Mouse (Mus musculus): ENCODE data around the gene Ttyh3.

Gene Ttyh3

DNA sequence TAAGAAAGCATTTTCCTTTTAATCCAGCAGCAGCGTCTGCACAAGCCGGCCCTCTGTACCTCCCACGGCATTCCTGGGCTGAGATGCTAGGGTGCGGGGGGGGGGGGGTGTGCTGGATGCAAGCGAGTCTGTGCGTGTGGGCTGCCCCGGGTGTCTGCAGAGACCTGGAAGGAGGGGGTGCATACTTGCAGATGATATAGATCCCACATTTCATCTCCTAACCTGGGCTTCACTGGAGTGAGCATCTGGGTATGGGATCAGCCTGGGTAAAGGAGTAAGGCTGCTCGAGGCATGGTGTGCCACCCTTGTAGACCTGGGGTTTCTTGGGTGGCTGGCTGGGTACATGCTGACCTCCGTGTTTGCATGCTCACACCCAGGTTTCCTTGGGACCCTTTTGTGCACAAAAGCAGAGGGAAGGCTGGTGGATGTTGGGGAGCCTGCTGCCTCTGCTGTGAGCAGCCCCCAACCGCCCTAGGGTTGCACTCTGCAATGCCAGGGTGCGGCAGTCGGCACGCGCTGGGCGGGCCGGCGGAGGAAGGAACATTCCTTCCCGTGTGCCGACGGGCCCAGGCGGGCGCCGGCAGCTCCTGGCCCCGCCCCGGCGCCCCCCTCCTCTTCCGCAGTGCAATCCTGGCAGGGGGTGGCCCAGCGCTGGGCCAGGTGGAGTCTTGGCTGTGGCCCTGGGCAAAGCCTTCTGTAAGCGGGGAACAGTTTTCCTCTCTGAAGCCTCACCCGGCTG lies 38.4 kb downstream of the Ttyh3 start:
- DNase-seq (ENCODE audit: low read depth, low spot score): no peak

DNA sequence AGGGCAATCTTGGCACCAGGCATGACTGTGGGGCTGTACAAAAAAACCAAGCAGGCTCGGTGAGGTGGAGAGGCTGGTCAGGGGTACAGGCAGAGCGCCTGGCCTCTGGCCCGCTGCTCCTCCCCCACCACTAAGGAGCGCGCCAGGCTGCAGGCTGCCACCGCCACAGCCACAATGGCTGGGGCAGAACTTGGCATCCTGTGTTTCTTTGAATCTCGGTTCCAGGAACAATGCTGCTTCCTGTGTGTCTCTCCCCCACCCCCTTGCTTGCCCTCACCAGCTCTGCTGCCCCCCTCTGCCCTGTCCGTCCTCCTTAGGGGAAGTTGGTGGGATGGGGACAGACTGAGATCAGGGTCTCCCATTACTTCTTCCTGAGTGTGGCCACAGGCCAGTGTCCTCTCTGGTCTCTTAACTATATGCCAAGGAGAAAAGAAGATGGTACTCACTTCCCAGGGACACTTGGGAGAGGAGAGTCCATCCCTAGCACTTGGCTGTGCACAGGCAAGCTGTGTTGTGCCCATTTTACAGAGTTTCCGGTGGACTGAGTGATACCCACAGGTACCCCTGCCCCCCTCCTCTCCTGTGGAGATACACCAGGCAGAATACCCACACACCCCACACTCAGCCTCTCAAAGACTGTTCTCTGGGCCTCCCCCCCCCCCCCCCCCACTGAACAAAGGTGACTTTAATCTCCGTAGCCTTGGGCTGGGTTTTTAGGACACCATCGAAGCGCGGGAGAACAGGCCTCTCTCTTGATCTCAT lies 39.1 kb downstream of the Ttyh3 start:
- DNase-seq (ENCODE audit: low read depth, low spot score): no peak

DNA sequence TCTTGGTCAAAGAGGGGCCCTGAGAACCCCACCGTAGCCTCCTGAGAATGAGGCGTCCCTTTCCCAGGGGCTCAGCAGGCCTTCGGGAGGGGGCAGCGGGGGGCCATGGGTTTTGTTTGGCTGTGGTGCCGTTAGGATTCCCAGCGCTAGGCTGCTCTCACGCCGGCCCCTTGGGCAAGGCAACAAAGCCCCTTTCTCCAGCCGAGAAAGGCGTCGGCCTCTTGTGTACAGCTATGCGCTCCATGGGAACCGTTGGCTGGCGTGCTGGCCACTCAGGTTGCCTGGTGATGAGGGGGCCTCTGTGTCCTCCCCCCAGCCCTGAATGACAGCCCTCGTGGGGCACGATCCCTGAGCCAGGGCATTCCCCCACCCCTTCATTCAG lies 40.2 kb downstream of the Ttyh3 start:
- peak; percentile 43 for DNase-seq (ENCODE audit: low read depth, low spot score)

DNA sequence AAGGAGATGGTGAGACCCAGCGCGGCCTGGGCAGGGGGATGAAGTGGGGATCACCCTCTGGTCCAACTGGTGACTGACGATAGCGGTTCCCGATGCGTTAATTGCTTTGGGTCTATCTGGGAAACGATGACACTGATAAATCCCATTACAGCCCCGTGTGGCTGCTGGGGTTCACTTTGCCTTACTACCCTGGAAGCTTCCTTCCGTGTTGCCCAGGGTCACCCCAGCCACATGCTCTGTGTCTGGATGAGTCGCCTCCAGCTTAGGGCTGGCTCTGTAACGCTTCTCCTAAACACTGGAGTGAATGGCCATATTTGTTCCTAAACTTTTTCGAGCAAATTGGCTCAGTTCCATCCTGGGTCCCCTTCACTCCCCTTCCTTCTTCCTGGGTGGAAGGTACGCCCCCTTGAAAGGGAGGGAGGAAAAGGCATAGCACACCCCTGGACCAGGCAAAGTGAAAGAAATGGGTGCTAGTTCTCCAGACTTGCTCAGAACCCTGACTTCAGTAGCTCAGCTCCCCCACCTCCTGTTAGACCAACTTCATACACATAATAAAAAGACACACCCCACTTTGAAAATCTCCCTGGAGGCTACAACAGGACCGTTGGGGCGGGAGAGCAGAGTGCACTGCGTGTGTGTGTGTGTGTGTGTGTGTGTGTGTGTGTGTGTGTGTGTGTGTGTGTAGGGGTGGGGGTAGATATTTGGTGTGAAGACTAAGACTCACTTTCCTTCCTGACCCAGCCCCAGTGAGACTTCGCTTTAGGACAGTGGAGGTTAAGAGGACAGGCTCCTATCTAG lies 40.8 kb downstream of the Ttyh3 start:
- no peak for DNase-seq (ENCODE audit: low read depth, low spot score)

DNA sequence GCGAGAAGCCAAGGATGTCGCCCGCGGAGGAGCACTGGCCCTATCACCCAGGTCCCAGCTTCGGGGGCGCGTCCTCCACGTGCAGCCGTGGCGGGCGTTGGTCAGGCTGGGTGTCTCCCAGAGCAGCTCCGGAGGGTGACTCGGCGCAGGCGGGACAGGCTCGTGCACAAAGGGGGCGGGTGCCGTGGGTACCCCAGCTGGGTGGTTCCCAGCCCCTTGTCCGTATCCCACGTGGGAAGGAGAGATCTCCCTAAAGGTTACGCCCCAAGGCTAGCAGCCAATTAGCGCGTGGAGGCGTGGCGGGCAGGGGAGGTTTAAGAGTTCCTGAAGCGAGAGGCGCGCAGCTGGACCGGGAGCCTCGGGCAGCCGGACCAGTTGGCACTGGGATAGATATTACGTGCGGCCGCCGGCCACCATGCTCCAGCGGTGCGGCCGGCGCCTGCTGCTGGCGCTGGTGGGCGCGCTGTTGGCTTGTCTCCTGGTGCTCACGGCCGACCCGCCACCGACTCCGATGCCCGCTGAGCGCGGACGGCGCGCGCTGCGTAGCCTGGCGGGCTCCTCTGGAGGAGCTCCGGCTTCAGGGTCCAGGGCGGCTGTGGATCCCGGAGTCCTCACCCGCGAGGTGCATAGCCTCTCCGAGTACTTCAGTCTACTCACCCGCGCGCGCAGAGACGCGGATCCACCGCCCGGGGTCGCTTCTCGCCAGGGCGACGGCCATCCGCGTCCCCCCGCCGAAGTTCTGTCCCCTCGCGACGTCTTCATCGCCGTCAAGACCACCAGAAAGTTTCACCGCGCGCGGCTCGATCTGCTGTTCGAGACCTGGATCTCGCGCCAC lies 41.6 kb downstream of the Ttyh3 start, which contains the start of gene Lfng:
Gene Lfng, plus strand, starts transcription at position 320 of the 835 bp plus-strand sequence.
- DNase-seq (ENCODE audit: low read depth, low spot score): peak; percentile 61

DNA sequence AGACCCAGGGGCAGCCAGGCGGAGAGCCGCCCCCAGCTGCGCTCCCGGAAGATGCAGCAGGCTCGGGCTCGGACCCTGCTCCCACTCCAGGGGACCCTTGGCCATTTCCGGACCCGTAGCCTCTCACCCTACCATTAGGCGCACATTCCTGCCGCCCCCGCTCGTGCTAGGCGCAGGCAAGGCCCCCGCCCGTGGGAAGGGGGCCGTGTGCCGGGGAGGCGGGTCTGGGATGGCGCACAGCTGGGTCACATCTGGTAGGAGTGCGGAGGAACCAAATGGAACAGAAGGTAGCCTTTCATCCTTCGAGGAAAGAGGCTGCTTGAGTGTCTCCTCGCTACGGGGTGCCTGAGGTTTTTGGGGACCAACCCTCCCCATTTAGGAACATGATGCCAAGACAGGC lies 42.4 kb downstream of the Ttyh3 start:
- no peak for DNase-seq (ENCODE audit: low read depth, low spot score)

DNA sequence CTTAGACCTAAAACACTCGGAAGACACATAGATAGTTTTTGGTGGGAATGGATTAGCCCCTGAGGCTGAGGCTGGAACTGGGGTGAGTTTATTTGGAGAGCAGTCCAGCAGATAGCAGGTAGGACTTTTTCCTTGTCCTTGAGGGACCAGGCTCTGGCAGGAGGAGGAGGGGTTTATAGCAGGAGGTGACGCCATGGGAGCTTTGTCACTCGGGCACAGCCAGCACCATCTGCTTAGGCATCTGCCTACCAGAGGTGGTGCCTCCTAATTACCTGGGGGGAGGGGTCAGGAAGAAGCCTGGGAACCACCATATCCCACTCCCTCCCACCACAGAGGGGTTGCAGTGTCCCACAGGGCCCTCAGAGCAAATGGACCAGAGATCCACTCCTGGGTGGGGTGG lies 43.6 kb downstream of the Ttyh3 start:
- no peak for DNase-seq (ENCODE audit: low read depth, low spot score)

DNA sequence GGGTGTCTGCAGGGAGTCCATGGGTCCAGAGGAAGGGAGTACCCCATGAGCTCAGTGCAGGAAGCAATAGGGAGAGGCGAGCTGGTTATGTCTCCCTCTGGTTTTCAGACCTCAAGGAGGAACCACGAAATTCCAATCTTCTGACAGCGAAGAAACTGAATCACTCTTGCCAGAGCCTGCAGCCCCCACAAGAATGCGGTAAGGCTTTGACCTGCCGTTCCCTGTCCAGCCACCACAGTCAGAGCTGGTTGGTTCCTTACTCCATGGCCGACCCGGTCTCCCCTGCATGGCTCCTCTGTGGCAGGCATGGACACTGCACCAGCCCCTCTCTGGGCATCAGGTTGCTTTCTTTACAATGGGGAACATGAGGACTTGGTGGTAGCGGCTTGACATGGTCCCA lies 44.4 kb downstream of the Ttyh3 start:
- no peak for DNase-seq (ENCODE audit: low read depth, low spot score)

DNA sequence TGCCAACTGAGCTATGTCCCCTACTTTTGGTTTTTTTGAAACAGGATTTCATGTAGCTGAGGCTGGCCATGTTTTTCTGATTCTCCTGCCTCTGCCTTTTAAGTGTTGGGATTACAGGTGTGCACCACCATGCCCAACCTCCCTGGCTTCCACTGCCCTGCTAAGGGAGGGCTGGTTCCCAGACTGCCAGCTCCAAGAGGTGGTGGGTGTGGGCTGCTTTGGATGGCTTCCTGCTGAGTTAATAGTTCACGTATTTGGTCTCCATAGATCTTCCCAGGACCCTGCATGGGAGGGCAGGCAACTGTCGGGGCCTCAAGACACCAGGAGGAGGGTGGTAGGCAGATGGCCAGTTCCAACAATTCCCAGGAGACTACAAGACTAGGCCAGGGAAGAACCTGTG lies 46.3 kb downstream of the Ttyh3 start:
- DNase-seq (ENCODE audit: low read depth, low spot score): no peak

DNA sequence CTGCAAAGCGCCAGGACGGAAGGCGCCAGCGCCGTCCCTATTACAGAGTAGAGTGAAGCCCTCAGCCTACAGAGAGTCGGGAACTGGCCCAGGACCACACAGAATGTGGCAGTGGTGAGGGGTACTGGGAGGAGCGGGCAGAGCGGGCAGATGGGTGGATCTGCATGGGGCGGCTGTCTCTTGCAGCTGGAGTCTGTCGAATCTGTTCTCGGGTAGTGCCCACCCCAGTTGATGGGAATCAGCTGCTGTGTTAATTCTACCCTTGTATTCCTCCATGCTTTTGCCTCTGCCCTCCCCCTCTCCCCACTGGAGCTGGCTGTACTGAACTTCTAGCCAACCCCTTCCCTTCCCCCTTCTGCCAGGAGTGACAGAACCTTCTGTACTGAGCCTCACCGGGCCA lies 47.1 kb downstream of the Ttyh3 start:
- no peak for DNase-seq (ENCODE audit: low read depth, low spot score)

DNA sequence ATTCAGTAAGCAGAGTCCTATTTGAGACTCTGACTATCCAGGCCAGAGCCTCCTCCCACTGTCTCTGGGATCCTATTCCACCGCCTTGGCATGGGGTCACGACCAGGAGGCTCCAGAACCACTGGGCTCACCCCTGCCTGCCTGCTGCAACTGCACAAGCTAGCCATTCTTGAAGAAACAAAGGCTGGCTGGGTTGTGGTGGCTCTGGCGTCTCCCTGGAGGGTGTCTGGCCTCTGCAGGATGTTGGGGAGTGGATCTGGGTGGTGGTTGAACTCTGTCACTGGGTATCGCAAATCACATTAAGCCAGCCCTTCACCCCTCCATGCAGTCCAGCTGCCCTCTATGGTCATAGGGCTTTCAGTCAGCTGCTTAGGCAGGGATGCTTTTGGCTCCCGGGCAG lies 48.9 kb downstream of the Ttyh3 start:
- DNase-seq (ENCODE audit: low read depth, low spot score): no peak

DNA sequence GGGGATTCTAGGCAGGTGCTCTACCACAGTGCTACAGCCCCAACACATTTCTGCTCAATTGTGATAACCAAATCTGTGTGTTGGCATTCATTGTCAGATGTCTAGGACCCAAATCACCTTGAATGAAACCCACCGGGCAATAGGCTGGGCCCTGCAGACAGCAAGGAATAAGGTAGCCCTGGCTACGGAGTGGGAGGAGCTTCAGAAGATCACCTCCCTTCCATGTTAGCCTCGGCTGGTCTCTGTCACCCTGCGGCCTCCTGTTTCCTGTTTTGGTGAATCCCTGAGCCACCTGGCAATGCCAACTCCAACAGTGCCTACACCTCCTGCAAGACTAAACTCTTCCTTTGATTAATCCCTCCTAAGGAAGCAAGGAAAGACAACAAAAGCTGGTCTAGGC lies 51.0 kb downstream of the Ttyh3 start:
- DNase-seq (ENCODE audit: low read depth, low spot score): no peak

DNA sequence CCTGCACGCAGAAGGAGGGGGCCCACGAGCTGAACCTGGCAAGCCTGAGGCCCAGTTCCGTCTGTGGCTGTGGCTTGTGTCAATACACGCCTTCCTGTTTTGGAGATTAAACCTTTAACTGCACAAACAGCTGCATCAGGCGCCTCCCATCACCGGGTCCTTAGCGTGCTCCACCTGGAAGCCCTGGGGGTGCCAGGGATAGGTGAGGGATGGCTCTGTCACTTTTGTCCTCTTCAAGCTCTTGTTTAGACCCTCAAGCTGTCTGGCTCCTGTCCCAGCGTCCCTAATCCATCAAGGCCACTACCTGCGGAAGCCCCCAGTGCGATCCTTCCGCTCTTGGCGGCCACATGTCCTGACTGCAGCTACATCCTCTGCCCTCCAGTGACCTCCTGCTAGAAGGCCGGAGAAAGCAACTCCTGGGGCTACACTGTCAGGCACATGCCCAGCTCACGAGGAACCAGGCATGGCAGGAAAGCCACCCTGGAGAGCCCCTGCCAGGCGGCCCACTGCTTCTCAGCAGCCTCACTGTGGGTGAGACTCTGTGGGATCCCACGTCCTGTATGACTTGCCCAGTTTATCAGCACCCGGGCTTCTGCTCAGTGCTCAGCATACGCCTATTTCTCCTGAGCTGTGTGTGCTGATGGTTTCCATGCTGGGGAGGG lies 51.8 kb downstream of the Ttyh3 start:
- DNase-seq (ENCODE audit: low read depth, low spot score): no peak

DNA sequence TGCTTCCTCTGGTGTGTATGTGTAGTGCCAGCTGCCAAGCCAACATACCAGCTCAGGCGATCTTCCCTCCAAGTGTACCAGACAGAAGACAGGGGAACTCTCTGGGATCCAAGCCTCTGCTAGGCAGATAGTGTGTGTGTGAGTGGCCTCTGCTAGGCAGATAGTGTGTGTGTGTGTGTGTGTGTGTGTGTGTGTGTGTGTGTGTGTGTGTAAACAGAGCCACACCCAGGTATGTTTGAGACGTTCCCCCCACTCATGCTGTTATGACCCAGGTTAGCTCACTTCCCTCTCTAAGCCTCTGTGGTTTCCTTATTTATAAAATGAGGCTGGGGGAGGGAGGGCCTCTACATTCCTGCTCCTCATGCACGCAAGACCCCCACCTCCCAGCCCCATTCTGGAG lies 52.4 kb downstream of the Ttyh3 start:
- no peak for DNase-seq (ENCODE audit: low read depth, low spot score)

DNA sequence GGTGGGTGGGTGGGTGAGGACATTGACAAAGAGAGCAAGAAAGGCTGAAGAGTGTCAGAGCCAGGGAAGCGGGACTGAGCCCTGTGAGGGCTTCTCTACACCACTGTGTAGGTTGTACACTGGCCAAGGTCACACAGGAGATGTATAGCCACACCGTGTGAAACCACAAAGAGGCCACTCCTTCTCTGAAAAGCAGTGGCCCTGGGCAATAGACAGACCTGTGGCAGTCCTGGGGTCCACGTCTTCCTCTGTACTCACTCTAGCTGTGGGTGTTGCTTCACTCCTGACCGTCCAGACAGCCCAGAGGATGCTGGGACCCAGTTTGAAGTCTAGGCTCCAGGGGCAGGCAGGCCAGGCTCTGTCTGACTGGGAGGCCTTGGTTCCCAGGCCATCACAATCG lies 54.0 kb downstream of the Ttyh3 start:
- no peak for DNase-seq (ENCODE audit: low read depth, low spot score)

DNA sequence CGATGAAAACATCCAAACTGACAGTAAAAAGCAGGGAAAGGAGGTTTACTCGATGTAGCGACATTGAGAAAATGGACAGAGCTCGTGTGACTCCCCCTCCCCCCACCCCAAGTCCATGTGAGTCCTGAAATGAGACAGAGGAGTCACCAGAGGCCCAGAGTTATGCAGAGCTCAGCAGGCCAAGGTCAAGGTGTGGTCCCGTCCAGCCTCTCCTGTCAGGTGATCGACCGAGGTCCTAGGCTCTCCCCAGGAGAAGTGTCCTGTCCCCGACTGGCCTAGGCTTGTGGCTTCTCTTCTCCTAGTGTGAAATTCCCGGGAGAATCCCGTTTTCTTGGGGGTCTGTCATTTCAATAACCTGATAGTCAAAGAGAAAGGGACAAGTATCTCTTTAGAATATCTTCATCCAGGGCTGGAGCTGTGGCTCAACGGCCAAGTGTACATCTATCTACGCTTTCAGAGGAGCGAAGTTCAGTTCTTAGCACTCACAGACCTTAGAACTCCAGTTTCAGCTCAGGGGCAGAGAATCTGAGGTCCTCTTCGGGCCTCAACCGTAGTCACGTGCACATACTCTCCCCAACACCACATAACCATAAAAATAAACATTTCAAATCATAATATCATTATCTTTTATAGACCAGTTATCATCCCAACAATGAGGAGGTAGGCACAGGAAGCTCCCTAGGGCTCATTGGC lies 59.6 kb downstream of the Ttyh3 start:
- DNase-seq (ENCODE audit: low read depth, low spot score): no peak

DNA sequence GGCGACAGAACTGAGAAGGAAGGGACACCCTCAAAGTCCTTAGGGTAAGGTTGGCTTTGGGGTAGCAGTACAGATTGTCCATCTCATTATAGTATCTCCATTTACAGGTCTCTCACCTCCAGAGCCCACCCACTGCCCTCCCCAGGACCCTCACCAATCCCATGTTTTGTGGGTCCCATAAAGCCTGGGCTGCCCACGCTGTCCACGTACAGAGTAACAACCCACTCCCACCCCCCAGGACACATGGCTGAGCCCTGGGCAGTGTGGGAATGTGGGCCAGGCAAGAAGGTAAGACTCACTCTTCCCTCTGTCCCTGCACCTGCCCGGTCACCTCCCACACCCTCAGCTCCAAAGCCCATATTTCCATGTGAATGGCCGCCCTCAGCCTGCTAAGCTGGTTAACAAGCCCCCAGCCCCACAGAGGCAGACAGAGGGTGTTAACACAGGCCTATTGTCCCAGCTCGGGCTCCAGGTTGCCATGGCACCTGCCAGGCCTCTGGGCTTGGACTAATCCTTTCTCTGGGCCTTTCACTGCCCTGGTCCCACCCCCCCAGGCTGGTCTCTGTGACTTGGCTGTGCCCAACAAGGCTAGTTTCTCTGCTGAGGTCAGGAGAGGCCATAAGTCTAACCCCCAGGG lies 65.0 kb downstream of the Ttyh3 start:
- no peak for DNase-seq (ENCODE audit: low read depth, low spot score)

DNA sequence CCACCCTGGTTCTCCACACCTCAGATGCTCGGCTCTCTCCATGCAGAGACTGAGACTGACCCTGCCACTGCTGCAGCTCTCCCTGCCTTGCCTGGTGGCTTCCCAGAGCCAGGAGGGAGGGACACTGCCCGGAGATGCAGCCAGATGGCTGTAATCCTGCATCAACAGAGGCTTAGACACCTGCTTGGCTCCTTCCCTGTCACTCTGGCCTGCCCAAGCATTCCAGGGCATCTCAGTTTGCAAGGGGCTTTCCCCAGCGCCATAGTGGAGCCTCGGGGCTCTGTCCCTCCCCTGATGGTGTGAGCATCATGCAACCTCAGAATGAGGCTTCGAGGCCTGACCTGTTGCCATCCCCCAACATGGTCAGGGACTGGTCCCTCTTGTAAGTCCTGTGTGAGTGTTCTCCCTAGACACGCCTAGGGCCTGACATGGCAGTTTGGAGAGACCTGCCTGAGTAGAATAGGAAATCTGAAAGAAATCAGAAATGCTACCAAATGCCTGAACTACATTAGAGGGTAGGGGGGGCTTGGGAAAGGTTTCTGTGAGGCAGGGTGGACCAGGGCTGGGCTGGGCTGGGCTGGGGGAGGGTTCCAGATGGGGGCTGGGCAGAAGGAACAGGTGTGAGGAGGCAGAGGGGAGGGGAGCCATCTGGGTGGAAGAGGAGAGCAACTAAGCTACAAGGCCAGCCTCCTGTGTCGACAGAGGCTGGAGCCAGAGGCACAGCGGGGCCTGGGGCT lies 65.7 kb downstream of the Ttyh3 start:
- no peak for DNase-seq (ENCODE audit: low read depth, low spot score)

DNA sequence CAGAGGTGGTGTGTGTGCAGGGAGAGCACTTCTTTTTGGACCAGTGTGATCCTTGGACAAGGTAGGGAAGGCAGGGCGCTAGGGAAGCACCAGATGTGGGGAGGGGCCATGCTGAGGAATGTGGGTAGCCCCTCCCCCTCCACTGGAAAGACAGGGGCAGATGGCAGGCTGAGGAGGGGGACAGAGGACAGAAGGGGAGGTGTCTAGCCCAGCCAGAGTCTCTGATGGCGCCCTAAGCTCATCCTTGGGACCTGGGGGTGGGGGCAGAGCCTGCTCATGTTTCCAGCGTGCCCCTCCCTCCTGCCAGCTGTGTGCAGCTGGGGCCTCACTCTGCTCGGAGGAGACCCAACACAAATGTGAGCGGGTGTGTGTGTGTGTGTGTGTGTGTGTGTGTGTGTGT lies 67.3 kb downstream of the Ttyh3 start:
- no peak for DNase-seq (ENCODE audit: low read depth, low spot score)
